Mouse (Mus musculus) c-Kit-negative CD71-positive TER-119-positive erythroid progenitor cells, embryonic 14.5 days (primary cell): ENCODE measurements around the gene Olfr49.
"Not testable (repeated sequence)": the region's sequence is repeated elsewhere in the genome, so short reads cannot be mapped to it uniquely, and the experiment has no call there.

Experiments used
- DNase-seq: peaks from one replicate; pipeline ENCODE4 v3.0.0-alpha.2; 2013; ENCODE audit warnings: low read depth, low spot score

Gene Olfr49

DNA sequence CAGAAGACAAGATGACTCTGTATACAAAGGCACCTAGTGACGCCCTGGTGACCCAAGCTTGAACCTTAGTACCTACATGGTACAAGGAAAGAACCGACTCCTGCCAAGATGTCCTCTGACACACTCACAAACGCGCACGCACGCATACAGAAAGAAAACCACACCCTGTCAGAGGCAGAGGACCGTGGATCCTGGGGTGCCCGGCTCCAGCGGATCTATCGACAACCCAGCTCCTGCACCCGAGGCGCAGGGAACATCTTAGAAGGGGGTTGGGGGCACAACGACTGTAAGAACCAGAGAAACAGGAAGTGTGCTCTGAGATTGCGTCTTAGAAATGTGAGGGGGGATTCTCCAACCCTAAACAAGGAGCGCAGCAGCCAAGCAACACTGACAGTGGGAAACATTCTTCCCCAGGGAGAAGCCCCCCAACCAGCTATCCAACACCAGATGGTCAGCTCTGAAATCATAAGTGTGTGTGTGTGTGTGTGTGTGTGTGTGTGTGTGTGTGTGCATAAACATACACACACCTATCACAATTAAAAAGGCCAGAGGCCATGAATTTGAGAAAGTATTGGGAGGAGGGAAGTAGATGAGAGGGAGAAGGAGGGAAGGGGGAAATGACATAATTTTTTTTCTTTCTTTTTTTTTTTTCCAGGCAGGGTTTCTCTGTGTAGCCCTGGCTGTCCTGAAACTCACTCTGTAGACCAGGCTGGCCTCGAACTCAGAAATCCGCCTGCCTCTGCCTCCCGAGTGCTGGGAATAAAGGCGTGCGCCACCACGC is 53.4 kb downstream of the Olfr49 start:
- DNase-seq, result no peak

DNA sequence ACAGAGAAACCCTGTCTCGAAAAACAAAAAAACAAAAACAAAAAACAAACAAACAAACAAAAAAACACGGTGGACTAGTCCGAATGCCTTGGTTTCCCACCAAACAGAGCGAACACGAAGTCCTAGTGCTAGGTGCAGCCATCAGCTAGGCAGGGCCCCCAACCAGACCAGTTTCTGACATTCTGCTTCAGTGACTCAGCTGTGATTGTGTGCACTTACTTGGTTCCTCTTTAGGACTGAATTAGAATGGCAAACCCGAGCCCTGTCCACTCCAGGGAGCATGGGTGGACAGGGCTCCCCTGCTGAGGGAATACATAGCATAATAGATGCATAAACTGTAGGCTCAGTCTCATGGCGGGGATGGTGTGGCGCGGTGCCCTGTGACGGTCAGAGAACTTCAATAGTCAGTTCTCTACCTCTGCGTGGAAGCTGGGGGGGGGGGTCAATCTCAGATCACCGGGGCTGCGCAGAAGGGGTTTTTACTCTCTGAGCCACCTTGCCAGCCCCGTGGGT is 54.0 kb downstream of the Olfr49 start:
- no peak for DNase-seq

DNA sequence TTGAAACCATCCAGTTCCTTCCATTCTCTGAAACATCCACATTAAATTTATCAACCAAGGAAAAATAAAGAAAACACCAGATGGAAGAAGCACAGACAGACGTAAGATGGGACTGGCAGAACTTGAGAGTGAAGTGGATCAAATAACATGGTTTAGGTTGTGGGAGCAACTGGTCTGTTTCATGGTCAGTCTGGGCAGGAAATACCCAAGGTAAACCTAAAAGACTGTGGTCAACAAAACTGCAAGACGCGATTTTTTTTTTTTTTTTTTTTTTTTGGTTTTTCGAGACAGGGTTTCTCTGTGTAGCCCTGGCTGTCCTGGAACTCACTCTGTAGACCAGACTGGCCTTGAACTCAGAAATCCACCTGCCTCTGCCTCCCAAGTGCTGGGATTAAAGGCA is 54.9 kb downstream of the Olfr49 start:
- not testable (repeated sequence) for DNase-seq

DNA sequence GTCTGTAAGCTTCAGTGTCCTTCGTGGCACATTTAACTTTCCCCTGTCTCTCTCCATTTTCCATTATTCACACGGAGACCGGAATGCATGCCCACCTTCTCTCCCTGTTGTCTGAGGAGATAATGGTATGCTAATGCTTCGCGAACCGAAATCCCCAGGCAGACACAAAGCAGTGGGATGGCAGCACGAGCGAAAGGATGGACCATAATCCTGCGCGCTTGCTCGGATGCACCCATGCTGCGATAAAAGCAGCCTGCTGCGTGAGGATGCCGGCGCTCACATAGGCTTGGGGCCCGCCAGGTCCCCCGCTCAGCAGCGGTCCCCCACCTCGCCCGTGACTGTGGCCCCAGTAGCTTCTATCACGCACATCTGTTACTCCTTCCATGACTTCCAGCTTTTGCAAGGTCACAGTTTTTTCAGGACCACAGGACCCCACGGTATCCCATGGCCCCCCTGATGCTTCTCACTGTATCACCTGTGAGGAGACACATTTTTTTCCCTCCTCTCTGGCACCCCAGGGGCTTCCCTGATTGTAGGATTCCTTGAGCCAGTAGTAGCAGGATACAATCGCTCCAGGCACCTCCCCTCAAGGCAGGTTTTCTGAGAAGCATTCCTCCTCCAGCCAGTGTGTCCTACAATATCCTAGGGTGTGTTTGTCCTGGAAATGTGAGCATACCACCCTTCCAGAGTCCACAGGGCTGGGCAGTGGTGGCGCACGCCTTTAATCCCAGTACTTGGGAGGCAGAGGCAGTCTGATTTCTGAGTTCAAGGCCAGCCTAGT is 55.6 kb downstream of the Olfr49 start:
- DNase-seq, result no peak

DNA sequence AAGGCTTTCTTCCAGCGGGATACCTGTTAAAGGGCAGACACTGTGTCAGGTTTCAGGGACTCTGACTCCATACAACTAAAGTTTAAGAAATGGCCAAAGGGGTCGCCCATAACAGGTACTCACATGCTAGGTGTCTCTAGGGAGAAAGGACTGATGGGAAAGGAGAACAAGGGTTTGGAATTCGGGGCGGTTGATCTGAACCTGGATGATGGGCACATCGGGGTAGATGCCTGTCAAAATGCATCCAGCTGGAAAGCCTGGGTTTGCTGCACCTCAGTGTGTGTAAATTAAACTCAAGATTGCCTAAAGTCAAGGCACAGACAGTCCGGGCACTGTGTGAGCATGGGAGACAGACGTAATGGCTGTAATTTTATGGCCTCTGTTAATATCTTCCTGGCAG is 56.2 kb downstream of the Olfr49 start:
- DNase-seq, result no peak
